Mouse (Mus musculus) thymus, adult 18-20 months (tissue): ENCODE measurements around the gene Lmna.

Source experiments
- DNase-seq, 2 experiments: peaks; one replicate each; pipeline ENCODE4 v3.0.0; 2022; ENCODE audit warnings: mixed read lengths in 2 of 2

Gene Lmna

DNA sequence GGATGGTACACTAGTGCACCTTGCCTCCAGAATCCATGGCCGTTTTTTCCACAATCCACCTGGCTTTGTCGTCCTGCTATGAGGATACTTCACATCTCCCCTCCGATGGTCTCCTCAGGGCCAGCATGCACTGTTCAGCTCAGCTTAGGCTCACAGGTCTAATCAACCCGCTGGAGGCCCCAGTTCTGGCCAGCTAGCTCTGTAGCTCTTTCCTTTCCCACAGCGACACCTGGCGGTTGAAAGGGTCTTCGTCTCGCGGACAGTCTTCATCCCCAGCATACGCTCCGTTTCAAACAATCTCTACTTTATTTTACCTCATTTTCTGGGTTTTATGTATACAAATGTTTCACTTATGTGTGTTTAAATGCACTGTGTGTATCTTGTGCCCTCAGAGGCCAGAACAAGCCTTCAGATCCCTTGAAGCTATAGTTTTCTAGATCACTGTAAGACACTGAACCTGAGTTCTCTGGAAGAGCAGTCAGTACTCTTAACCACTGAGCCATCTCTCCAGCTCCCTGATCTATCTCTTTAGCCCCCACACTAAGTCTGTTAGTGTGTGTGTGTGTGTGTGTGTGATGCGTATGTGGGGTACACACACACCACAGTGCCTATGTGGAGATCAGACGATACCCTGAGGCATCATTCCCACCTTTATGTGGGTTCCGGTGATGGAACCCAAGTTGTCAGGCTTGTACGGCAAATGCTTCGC is 42.5 kb downstream of the Lmna start:
- DNase-seq = peak; percentile 58 to 60

DNA sequence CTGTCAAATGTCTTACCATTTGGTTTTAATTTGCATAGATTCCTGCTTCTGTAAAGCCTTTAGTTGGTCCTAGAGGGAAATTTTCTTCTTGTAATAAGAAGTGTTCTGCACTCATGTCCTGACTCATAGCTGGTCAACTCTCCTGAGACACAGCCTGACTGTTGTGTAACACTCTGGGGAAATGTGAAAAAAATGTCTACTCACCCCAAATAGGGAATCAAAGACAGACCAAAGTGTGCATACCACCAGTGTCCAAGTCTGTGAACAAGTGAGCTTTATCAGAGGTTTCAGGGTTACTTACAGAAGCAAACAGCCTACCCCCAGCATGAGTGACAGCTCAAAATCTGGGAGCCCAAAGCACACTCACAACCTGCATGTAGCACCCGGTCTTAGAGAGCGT is 44.6 kb downstream of the Lmna start:
- no peak for DNase-seq

DNA sequence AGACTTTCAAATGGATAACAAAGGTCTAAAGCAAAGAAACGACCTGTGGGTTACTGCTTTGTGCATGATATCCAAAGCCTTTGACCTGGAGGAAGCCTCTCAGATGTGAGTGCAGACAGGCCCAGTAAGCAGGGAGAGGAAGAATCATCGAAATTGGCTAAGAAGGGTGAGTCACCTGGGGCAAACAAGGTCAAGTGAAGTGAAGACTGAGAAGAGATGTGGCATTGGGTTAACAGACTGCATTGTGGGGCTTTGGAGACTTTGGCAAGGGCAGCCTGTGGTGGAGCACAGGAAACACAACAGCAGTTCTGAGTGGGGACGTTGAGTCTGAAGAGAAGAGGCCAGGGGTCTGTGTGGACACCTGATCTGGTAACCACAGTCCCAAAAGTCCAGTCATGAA is 45.3 kb downstream of the Lmna start:
- DNase-seq = no peak

GRCm38 (mm10) chr3:88460983-88461696 is 48.6 kb downstream of the Lmna start, which contains the start of gene Sema4a:
Gene Sema4a, minus strand, starts transcription at chr3:88461182.
- DNase-seq = no peak

DNA sequence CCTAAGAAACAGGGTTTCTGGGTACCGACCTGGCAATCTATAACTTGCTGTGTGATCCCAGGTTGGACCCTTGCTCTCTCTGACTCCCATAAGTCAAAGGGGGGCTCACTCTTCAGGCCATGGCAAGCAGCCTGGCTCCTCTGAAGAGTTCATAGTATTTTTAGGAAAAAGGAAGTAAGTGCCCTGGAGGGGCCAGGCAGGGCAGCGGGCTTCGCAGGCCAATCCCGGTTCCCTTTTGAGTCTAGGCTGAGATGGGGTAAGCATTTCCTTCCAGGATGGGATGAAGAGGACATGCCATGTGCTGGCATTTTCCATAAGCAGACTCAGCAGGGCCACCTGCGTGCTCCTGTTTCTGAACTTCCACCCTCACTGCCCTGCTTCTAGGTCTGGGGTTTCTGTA is 49.7 kb downstream of the Lmna start:
- DNase-seq = no peak

- DNase-seq = no peak
These were observed 51.0 kb downstream of the Lmna start for GRCm38 (mm10) chr3:88458778-88459219.

DNA sequence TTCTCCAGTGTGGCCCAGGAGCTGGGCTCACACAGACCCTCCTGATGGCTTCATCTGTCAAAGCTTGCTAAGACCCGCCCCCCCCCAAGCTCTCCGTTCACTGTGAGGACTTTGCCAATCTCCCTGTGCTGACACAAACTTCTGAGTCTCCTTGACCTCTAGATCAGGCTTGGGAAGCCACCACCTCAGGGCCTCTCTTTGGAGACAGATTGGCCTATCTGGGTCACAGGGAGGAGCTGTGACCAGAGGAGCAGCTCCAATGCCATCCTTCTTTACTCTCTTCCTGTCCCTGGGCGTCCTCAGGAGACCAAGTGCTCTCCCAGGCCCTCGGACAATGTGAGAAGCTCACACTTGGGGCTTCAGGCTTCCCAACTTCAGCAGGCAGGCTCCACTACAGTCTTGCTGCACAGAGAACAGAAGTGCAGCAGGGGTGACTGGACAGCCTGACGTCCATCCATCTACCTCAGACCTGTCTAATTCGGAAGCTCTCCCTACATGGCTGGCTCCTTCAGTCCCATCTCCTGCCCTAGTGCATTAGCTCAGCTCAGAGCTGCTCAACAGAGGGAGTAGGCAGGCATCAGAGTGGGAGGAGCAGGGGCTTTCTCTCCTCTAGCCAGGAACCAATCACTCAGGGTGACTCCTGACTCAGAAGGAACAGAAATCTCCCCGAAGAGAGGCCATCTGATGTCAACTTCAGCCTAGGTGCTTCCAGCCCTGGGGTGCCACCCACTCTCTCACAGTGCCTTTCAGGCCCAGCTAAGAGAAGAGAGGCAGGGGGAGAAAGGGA is 52.8 kb downstream of the Lmna start:
- DNase-seq = no peak

DNA sequence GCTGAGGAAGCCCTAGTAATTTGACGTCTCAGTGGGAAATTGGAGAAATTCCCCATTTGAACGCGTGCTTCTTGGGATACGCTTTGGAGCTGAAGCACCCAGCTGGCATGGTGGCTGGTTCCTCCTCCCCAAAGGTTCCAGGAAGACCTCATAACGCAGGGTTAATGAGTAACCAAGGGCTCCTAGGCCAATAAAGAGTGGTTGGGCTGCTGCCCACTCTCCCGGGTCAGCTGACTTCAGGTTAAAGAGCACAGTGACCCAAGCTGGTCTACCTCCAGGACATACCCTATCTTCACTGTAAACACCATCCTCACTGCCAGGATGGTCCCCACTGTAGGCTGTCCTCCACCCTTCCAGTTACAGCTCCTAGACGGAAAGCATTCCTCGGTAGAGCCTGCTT is 53.4 kb downstream of the Lmna start:
- no peak for DNase-seq

DNA sequence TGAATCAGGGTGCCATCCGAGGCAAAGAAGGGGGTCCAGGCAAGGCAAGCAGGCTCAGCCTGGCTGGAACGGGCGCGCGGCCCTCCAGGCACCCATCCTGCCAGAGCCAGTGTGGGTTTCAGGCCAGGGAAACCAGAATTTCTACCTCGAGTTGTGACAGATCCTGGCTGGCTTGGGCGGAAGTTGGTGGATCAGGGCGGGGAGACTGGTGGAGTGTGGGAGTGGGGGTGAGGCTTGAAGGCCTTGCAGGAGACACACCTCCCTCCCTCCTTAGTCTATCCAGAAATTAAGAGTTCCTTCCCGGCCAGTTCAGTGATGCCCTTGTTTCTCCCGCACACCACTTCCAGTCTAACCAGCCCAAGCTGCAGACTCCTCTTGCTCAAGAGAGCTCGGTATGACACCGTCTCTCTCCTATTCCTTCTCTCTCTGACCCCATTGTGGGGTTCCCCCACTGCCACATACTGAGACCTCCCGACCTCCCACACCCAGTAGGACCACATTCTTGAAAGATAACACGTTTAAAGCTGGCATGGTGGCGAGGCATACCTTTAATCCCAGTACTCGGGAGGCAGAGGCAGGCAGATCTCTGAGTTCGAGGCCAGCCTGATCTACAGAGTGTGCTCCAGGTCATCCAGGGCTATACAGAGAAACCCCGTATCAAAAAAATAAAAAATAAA is 54.0 kb downstream of the Lmna start:
- no peak for DNase-seq

GRCm38 (mm10) chr3:88454762-88455587 is 54.8 kb downstream of the Lmna start:
- DNase-seq = no peak

DNA sequence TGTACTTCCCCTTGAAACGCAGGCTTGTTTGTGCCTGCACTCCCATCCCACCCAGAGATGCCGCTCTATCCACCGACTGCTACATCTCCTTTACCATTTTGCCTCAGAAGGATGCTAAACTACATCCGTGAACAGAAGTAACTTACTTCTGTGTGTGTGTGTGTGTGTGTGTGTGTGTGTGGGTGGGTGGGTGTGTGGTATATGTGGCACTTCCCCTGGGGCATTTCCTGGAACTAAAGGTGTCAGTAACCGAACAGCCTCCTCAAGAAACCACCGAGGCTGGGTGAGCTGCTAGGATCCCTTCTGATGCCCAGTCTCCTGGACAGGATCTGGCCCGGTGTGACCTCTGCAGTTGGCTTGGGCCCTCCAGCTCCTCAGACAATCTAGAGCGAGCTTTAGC is 55.8 kb downstream of the Lmna start:
- DNase-seq = peak in 1 of 2 experiments; percentile 67

GRCm38 (mm10) chr3:88453369-88453768 is 56.4 kb downstream of the Lmna start:
- peak in 1 of 2 experiments; percentile 53 for DNase-seq

GRCm38 (mm10) chr3:88452716-88453115 is 57.0 kb downstream of the Lmna start:
- no peak for DNase-seq

DNA sequence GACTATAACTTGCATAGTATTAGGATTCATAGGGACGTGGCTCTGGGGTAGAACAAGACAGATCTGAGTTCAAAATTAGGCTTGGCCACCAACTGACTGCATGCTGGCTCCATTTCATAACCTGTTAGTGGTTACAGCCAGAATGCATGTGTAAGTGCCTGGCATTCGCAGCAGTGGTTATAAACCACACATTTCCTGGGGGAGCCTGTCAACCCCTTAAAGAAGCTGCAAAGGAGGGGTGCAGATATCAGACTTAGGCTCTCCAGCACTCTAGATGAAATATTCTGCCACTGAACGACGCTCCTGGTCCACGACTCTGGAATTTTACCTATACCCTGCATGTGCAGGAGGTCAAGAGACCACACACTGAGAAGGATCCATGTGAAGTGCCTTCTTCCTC is 57.5 kb downstream of the Lmna start:
- DNase-seq = peak in 1 of 2 experiments; percentile 36

DNA sequence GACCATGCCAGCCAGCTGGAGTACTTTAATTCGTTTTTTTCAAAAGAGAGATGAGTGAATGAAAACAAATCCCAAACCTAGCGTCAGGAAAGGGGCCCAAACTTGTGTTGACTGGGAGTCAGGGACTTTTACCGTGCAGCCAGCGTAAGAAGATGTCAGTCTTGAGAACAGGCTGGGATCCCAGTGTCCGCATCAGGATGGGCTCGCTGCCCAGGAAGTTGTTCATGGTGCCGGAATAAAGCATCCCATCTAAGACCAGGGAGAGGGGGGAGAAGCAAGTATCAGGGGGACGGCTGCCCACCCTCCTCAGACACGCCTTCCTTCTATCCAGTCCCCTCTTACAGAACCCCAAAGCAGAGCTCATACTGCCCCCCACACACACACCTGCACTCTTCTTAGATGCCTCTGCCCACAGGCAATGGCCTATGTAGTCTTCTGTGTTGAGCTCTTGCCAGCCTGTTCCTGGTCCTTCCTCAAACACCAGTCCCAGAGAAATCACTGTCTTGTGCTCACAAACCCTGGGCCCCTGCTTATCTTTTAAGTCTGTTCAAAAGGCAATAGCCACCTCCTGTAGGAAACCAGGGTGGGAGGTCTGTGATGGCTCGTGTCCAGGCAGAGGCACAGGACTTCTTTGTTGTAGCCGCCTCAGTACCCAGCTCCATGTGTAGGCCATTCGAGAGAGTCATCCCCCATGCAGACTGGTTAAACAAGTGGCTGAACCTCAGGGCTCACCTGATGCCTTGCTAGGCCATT is 59.2 kb downstream of the Lmna start:
- DNase-seq = no peak

- DNase-seq = no peak
These were observed 60.2 kb downstream of the Lmna start for GRCm38 (mm10) chr3:88449395-88450023.

- DNase-seq = no peak
These were observed 61.3 kb downstream of the Lmna start for GRCm38 (mm10) chr3:88448443-88448842.

GRCm38 (mm10) chr3:88447676-88448183 is 62.0 kb downstream of the Lmna start:
- no peak for DNase-seq

DNA sequence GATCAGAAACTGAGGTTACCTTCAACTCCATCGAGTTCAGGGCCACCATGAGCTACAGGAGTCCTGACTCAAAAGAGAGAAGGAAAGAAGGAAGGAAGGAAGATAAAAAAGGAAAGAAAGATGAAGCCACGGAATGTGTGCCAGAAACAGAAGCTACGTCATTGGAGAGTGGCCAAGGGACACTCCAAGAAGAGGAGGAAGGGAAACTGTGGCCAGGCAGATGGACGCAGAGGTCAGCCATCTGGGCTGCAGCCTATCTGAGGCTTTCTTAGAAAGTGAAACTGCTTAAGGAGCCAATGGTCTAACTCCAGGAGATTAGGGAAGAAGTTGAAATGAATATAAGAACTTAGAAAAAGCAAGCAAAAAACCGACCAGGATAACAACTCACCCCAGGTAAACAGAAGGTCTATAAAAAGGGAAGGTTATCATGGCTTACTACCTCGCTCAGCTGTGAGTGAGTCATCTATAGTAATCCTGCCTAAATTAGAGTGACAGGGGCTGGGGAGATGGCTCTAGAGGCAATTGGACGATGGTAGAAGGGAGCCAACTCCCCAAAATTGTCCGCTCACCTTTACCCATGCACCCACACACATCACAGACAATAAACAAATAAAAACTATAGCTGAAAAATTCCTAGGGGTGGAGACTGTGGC is 63.2 kb downstream of the Lmna start:
- DNase-seq = no peak

GRCm38 (mm10) chr3:88442888-88443287 is 66.9 kb downstream of the Lmna start:
- DNase-seq = no peak
